Mouse (Mus musculus) heart, postnatal 10 days (tissue): ENCODE data around the gene Atp5l. TPM values are rescaled to one million over a fixed set of nuclear protein-coding genes. Genes with fewer than 3 reads are reported as not detected.
"Not testable (repeated sequence)": the region's sequence is repeated elsewhere in the genome, so short reads cannot be mapped to it uniquely, and the experiment has no call there.

Experiments
- DNase-seq, 2 experiments: peaks; one replicate each; pipeline ENCODE4 v3.0.0; 2021
- intact Hi-C: fragments of 180-260 bp; cut with DNase I; formaldehyde crosslinking; loops from one replicate; pipeline ENCODE4 v1.15.1; 2025
- total RNA-seq, 2 experiments: library from RNA; stranded (reverse); gene quantifications; 2 replicates each; pipeline ENCODE4 v1.2.3; 2021

The Atp5l gene
- 1,000 to 10,000 TPM; 1,370 to 1,379 TPM for total RNA-seq

- intact Hi-C loops: loop anchor here (2.0 kb wide), 1 partner anchor 40 kb away; the partner anchor contains the start of gene Kmt2a
- peak; percentile 91 to 92 for DNase-seq
These were observed at the start of gene Atp5l for GRCm38 (mm10) chr9:44920374-44921122. Gene Atp5l, minus strand, starts transcription at chr9:44920742.

DNA sequence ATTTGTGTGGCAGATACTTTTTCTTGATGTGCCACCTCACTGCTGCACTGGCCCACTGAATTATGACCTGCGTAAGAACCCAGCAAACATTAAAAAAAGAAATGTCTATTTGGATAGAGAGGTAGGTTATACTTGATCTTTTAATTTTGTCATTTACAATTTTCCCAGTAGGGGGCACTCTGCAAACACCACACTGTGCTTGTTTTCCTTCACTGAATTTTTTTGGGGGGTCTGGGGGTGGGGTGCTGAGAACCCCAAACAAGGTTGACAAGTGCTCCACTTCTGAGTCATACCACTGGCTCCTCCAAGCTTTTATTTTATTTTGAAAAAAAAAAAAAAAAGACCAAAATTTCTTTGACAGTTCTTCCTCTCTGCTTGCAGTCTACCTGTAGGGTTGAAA lies 48.9 kb upstream of the Atp5l start:
- intact Hi-C loops: loop anchor here (5.0 kb wide), 1 partner anchor 197 kb away; no protein-coding TSS in a partner anchor
- no peak for DNase-seq

GRCm38 (mm10) chr9:44967763-44968162 lies 47.2 kb upstream of the Atp5l start:
- DNase-seq: not testable (repeated sequence)
- intact Hi-C loops: loop anchor here (2.0 to 5.0 kb wide), 3 partner anchors 53 to 195 kb away; no protein-coding TSS in a partner anchor

- DNase-seq: peak; percentile 84 to 87
These were observed 46.3 kb upstream of the Atp5l start for GRCm38 (mm10) chr9:44966815-44967242.

GRCm38 (mm10) chr9:44965833-44966466 lies 45.4 kb upstream of the Atp5l start:
- intact Hi-C loops: loop anchor here (2.0 to 5.0 kb wide), 3 partner anchors 51 to 194 kb away; no protein-coding TSS in a partner anchor

More at GRCm38 (mm10) chr9:44966815-44967242, 46.3 kb upstream of the Atp5l start:
- intact Hi-C loops: loop anchor here (2.0 to 5.0 kb wide), 3 partner anchors 52 to 195 kb away; no protein-coding TSS in a partner anchor

DNA sequence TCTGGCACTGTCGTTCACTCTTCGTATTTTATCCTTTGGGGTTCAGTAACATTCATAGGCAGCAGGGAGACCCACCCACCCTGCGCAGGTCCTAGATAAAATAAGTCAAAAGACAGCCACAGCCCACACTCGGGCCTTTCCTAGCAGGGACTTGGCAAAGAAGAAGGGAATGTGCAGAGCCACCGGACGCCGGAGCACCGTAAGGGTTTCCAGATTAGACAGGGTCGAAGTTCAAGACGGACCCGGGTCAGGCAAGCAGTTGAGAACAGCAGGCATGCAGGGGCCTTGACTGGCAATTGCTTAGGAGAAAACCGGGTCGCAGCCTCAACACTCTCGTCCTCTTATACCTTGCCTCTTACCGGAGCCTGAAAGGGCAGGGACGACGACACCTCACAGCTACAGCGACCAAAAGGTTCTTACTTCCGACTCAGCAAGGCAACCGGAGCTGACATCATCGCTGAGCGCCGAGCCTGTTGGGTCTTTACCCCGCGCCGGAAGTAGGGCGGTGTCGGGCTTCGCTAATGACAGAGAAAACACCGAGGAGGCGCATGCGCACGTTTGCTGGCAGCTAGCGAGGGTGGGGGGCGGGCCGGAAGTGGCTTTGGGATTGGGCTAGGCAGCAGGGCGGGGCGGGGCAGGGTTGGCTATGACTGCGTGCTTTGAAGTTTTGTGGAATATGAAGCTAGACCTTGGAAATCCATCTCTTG lies 44.7 kb upstream of the Atp5l start, which contains the start of gene Ube4a:
Gene Ube4a (minus strand): TSS at position 475 of the 707 bp plus-strand sequence.
- intact Hi-C loops: loop anchor here (5.0 kb wide), 1 partner anchor 193 kb away; no protein-coding TSS in a partner anchor
- DNase-seq: peak; percentile 99 to 100

More at GRCm38 (mm10) chr9:44965833-44966466, 45.4 kb upstream of the Atp5l start:
- no peak for DNase-seq

DNA sequence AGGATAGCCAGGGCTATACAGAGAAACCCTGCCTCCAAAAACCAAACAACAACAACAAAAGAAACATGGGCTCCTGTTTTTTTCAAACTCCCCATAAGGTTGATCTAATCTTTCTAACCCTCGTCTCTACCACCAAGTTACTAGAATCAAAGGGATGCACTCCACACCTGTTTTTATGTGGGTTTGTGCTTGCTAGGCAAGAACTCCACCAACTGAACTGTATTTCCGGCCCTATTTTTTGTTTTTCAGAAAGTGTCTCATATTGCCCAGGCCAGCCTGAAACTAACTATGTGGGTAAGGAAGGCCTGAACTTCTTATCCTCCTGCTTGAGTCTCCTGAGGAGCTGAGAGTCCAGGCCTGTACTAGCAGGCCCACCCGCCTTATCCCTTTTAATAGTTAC lies 33.9 kb upstream of the Atp5l start:
- no peak for DNase-seq
- intact Hi-C loops: no loop called here

GRCm38 (mm10) chr9:44947836-44948235 lies 27.3 kb upstream of the Atp5l start:
- no peak for DNase-seq
- intact Hi-C loops: no loop called here

DNA sequence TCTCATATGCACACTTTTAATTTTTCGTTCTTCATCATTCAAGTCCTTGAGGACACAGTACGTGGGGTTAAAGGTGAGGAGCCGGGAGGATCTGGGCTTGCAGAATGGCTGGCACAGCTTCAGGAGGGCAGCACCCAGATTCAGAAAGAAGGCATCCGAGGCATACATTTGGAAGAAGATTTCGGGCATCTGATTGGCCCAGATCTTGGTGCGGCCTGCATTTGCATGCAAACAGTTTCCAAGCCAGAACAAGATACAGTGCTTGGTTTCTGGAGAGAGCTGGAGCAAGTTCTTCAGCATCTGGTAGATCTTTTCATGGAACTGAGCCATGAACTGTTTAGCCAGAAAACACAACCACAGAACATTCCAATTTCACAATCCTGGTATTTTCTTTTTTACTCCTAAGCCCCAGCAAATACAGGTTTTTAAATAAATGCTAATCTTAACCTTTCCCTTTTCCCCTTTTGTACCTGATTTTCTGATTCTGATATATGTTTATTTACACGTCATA lies 25.7 kb upstream of the Atp5l start:
- intact Hi-C loops: no loop called here
- DNase-seq: no peak

DNA sequence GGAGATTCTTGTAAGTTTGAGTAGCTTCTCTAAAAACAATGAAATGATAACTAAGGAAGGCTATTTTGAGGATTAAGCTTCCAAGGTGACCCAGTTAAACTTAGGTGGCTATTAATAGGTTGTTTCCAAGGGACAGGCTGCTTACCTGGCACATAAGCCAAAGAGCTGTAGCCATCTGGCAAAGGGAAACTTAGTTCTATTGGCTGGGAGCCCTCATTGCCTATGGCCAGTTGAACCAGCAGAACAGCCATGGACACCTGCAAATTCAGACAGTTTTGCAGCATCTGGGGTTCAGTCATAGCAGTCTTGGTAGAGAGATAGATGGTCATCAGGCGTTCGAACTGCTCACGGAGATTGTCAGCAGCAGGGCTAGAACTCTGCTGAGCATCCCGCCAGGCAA lies 21.9 kb upstream of the Atp5l start:
- intact Hi-C loops: no loop called here
- DNase-seq: peak; percentile 71 to 74

DNA sequence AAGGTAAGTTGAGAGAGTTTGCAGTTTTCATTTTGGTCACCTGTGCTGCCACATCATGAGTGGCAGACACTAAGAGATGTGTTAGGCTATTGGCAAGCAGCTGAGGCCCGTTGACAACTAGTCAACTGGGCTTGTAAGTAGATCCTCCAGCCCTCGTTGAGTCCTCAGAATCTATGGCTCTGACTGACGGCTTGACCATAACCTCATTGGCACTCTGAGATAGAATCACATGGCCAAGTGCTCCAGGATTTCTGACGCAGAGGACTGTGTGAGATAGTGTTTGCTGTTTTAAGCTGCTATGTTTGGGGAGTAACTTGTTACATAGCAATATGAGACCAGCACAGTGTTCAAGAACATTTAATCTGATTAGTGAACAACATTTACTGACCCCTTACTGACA lies 21.2 kb upstream of the Atp5l start:
- intact Hi-C loops: no loop called here
- DNase-seq: peak; percentile 32 to 50

DNA sequence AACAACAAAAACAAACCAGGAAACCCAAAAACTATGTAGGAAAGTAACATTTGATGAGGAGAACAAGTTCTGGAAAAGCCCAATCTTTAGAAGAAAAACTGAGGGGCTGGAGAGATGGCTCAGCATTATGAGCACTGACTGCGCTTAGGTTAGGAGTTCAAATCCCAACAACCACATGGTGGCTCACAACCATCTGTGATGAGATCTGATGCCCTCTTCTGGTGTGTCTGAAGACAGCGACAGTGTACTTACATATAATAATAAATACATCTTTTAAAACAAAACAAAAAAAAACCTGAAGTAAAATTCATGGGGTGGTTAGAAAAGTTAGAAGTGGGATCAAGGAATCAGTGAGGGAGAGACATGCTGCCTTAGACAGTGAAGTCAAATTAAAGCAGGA lies 1.0 kb upstream of the Atp5l start:
- no peak for DNase-seq
- intact Hi-C loops: loop anchor here (2.0 kb wide), 1 partner anchor 41 kb away; the partner anchor contains the start of gene Kmt2a

GRCm38 (mm10) chr9:44921123-44921468 lies 554 bp upstream of the Atp5l start:
- intact Hi-C loops: loop anchor here (2.0 kb wide), 1 partner anchor 40 kb away; the partner anchor contains the start of gene Kmt2a
- DNase-seq: no peak

DNA sequence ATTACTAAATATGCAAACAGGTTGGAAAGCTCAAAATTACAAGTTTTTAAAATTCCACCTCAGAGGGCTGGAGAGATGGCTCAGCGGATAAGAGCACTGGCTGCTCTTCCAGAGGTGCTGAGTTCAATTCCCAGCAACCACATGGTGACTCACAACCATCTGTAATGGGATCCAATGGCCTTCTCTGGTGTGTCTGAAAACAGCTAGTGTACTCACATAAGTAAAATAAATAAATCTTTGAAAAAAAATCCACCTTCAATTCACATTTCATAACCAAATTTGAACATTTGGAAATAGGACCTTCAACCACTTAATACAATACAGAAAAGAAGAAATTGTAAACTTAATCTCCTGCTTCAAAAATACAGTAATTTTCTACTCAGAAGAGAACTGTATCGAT lies 936 bp downstream of the Atp5l start:
- no peak for DNase-seq
- intact Hi-C loops: loop anchor here (2.0 to 5.0 kb wide), 2 partner anchors 39 to 82 kb away; partner anchors contain the start of gene Kmt2a

GRCm38 (mm10) chr9:44916196-44916595 lies 4.3 kb downstream of the Atp5l start:
- DNase-seq: peak; percentile 60 to 63
- intact Hi-C loops: loop anchor here (5.0 kb wide), 1 partner anchor 79 kb away; no protein-coding TSS in a partner anchor

GRCm38 (mm10) chr9:44914706-44915105 lies 5.8 kb downstream of the Atp5l start:
- DNase-seq: no peak
- intact Hi-C loops: loop anchor here (2.0 to 5.0 kb wide), 2 partner anchors 52 to 77 kb away; no protein-coding TSS in a partner anchor

DNA sequence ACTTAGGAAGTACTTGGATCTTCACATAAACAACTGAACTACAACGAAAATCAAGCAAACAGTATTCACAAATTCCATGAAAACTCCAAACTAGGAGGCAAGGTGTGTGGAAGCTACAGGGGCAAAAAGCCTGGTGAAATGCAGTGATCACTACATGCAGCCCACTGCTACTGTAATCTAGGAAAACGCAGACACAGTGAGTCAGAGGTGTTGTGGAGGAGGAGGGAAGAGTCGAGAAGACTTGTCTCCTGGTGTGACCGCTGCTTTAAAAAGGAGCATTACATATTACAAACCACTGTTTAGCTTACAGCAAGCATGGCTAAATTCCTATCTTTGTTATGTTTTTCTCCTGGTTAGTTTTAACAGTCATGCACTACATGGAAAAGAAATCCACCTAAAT lies 9.2 kb downstream of the Atp5l start:
- no peak for DNase-seq
- intact Hi-C loops: no loop called here

- DNase-seq: peak; percentile 68 to 75
- intact Hi-C loops: loop anchor here (5.0 kb wide), 1 partner anchor 63 kb away; no protein-coding TSS in a partner anchor
These were observed 14.9 kb downstream of the Atp5l start for GRCm38 (mm10) chr9:44905620-44906019.

GRCm38 (mm10) chr9:44904964-44905363 lies 15.6 kb downstream of the Atp5l start:
- intact Hi-C loops: loop anchor here (5.0 kb wide), 1 partner anchor 63 kb away; no protein-coding TSS in a partner anchor
- DNase-seq: peak; percentile 81 to 82

DNA sequence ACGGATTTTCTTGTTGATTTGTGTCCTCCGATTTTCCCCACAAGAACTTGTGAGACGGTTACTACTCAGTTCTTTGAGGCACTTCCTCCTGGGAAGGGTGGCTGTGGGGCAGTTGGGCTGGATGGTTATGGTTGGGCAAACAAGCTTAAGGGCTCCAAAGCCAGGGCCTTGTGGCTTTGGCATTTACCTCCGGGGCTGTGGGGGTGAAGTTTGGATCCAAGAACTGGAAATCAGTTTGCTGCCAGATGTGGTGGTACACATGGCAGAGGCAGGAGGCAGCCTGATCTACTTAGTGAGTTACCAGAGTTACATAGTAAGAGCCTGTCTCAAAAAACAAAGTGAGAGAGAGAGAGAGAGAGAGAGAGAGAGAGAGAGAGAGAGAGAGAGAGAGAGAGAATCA lies 16.7 kb downstream of the Atp5l start:
- DNase-seq: no peak
- intact Hi-C loops: no loop called here
